ENCODE assay signal across 28 mouse cellular contexts in the genomic region with DNA sequence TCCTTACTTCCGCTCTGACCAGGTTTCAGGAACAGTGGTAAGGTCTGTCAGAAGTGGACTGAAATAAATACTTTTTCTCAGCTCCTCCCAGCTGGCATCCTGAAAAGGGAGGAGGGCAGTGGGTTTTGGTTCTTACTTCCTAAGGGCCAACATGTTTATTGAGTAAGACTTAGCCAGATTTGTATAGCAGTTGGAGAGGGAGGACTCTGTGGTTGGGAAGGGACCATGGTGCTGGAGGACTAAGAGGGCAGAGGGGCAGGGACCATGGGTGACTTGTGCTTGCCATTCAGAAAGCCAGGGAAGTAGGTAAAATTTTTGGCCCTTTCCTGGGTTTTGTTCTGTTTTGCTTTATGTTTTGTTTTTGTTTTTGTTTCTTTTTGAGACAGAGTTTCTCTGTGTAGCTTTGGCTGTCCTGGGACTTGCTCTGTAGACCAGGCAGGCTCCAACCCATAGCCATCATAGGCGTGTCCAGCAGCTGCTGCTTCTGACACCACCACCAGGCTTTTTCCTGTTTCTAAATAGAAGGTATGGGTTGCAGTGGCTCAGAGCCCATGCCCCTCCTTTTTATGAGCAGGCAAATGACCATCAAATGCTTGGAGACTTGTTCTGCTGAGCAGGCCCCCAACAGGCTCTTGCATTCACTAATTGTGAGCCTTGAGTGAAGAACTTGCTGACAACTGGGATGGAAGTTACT. TPM values are rescaled to one million over a fixed set of nuclear protein-coding genes. Genes with fewer than 3 reads are reported as not detected.
"Had no signal": no experiment of that assay in that cellular context is flagged by ENCODE, and none has a peak within 500 bp of the region (broad histone marks: within the 10 kb centered on the region; RNA-seq: fewer than 3 reads in every experiment).

No protein-coding gene starts in this region.

RNA-seq across cellular contexts. Expression of gene Ly6g, which starts 19.8 kb away (rescaled TPM):
- total RNA-seq: forebrain, postnatal 0 days; gastrocnemius, adult 18-20 months; gastrocnemius, adult 2 months; gastrocnemius, adult 8-10 months; gastrocnemius, postnatal 14 days; gastrocnemius, postnatal 25 days; gastrocnemius, postnatal 36 days; gastrocnemius, postnatal 4 days; heart, adult 18-20 months; heart, adult 2 months; heart, adult 8-10 months had no signal
- polyA plus RNA-seq: cortical plate, adult 2 months; embryonic facial prominence, embryonic 10.5 days; embryonic facial prominence, embryonic 11.5 days; embryonic facial prominence, embryonic 12.5 days; embryonic facial prominence, embryonic 13.5 days; embryonic facial prominence, embryonic 14.5 days; embryonic facial prominence, embryonic 15.5 days; erythroblast, embryonic 14.5 days; forebrain, embryonic 10.5 days; forebrain, embryonic 11.5 days; forebrain, embryonic 12.5 days; forebrain, embryonic 13.5 days; forebrain, embryonic 14.5 days; forebrain, embryonic 15.5 days; forebrain, embryonic 16.5 days; forebrain, postnatal 0 days; frontal cortex, adult 2 months; gonadal fat pad, adult 2 months; heart, adult 2 months had no signal

RNA-seq across cellular contexts. Expression of gene Ly6c2, which starts 23.5 kb away (rescaled TPM):
- total RNA-seq: forebrain, postnatal 0 days had no signal
- polyA plus RNA-seq: embryonic facial prominence, embryonic 10.5 days; embryonic facial prominence, embryonic 11.5 days; embryonic facial prominence, embryonic 12.5 days; forebrain, embryonic 10.5 days; forebrain, embryonic 11.5 days; forebrain, embryonic 12.5 days; forebrain, embryonic 13.5 days; forebrain, embryonic 15.5 days had no signal
